Mouse (Mus musculus) myocyte (in vitro differentiated cells): ENCODE data around the gene Arhgap9. TPM values are rescaled to one million over a fixed set of nuclear protein-coding genes. Genes with fewer than 3 reads are reported as not detected.

Experiments
- H3K27me3 ChIP-seq: one replicate; pipeline ENCODE4 v1.6.1; 2011; ENCODE audit not compliant: control insufficient read depth, insufficient read depth, insufficient read length
- H3K36me3 ChIP-seq: one replicate; pipeline ENCODE4 v1.6.1; 2011; ENCODE audit not compliant: control insufficient read depth, insufficient read depth
- H3K4me2 ChIP-seq: one replicate; pipeline ENCODE4 v1.6.1; 2011; ENCODE audit warnings: low read depth, control low read depth
- H3K4me3 ChIP-seq: one replicate; pipeline ENCODE4 v1.5.1; 2011; ENCODE audit warnings: mild to moderate bottlenecking, control low read depth, moderate library complexity
- H3K79me2 ChIP-seq: one replicate; pipeline ENCODE4 v1.6.1; 2011; ENCODE audit not compliant: control insufficient read depth, insufficient read depth
- H3ac ChIP-seq: one replicate; pipeline ENCODE4 v1.6.1; 2011; ENCODE audit not compliant: control insufficient read depth, insufficient read length
- CEBPB ChIP-seq: IDR thresholded peaks from 2 replicates; pipeline ENCODE4 v1.6.1; 2011; ENCODE audit warnings: mild to moderate bottlenecking, moderate library complexity; ENCODE audit not compliant: poor library complexity, insufficient read depth, severe bottlenecking
- E2F4 ChIP-seq: IDR thresholded peaks from one replicate; pipeline ENCODE4 v1.6.1; 2011; ENCODE audit warnings: mild to moderate bottlenecking, control low read depth, moderate library complexity; ENCODE audit not compliant: insufficient read depth
- MAX ChIP-seq: IDR thresholded peaks from one replicate; pipeline ENCODE4 v1.6.1; 2011; ENCODE audit warnings: low read depth, mild to moderate bottlenecking, control low read depth
- MYOD1 ChIP-seq, 3 experiments: IDR thresholded peaks; one replicate each; pipeline ENCODE4 v1.6.1; 2011; ENCODE audit warnings: control low read depth in 2 of 3, low read depth in 2 of 3, mild to moderate bottlenecking in 2 of 3, moderate library complexity in 1 of 3; ENCODE audit not compliant: insufficient read length in 2 of 3, control insufficient read depth in 1 of 3
- MYOG ChIP-seq, 3 experiments: IDR thresholded peaks; one replicate each; pipeline ENCODE4 v1.6.1; 2011; ENCODE audit warnings: control low read depth in 2 of 3, low read depth in 2 of 3, mild to moderate bottlenecking in 2 of 3; ENCODE audit not compliant: insufficient read length in 2 of 3, control insufficient read depth in 1 of 3, insufficient read depth in 1 of 3
- POLR2A ChIP-seq: IDR thresholded peaks from one replicate; pipeline ENCODE4 v1.6.1; 2011; ENCODE audit warnings: low read depth, mild to moderate bottlenecking, control low read depth, moderate library complexity; ENCODE audit not compliant: insufficient read length
- POLR2AphosphoS2 ChIP-seq: IDR thresholded peaks from one replicate; pipeline ENCODE4 v1.6.1; 2011; ENCODE audit warnings: low read depth, control low read depth; ENCODE audit not compliant: insufficient read length
- REST ChIP-seq: IDR thresholded peaks from one replicate; pipeline ENCODE4 v1.6.1; 2011; ENCODE audit warnings: mild to moderate bottlenecking, control low read depth, moderate library complexity; ENCODE audit not compliant: insufficient read depth, insufficient read length
- SRF ChIP-seq: IDR thresholded peaks from one replicate; pipeline ENCODE4 v1.6.1; 2011; ENCODE audit warnings: low read depth; ENCODE audit not compliant: control insufficient read depth, insufficient read length
- TCF12 ChIP-seq: IDR thresholded peaks from one replicate; pipeline ENCODE4 v1.6.1; 2011; ENCODE audit warnings: mild to moderate bottlenecking, control low read depth; ENCODE audit not compliant: poor library complexity, insufficient read depth, severe bottlenecking
- TCF3 ChIP-seq: IDR thresholded peaks from one replicate; pipeline ENCODE4 v1.6.1; 2011; ENCODE audit warnings: low read depth, control low read depth; ENCODE audit not compliant: insufficient read length
- USF1 ChIP-seq: IDR thresholded peaks from one replicate; pipeline ENCODE4 v1.6.1; 2011; ENCODE audit warnings: low read depth, mild to moderate bottlenecking, control low read depth, moderate library complexity
- polyA plus RNA-seq: library from polyadenylated mRNA; unstranded; fragments of >200 nt; fragmentation: generic; extraction: Trizol; gene quantifications from one replicate; pipeline ENCODE4 v1.2.1, GENCODE M21; 2012; ENCODE audit warnings: missing spikeins

Arhgap9 gene
- polyA plus RNA-seq, 1 experiment = 0.77 TPM

- no peaks in the 10 kb centered on the region for H3K36me3 ChIP-seq
- no peak overlapping the region for H3K4me3 ChIP-seq
- H3K27me3 ChIP-seq = peaks cover 35% of the 10 kb centered on the region
- no peaks in the 10 kb centered on the region for H3K79me2 ChIP-seq
- TF ChIP-seq MAX = no peak
- no peak for TF ChIP-seq TCF3
- TF ChIP-seq POLR2AphosphoS2 = no peak
- no peak for TF ChIP-seq E2F4
- no peak for TF ChIP-seq MYOG (IDR thresholded peaks at IDR 0.05; ENCODE audit: control insufficient read depth in 1 of 3, insufficient read depth in 1 of 3, insufficient read length in 2 of 3, low read depth in 2 of 3)
- no peak for TF ChIP-seq TCF12
- no peak overlapping the region for H3K4me2 ChIP-seq
- no peak overlapping the region for H3ac ChIP-seq
Observed at GRCm38 (mm10) chr10:127326828-127327227, 5.1 kb downstream of the Arhgap9 start.

- Histone ChIP-seq H3K4me2 (no peak overlapping the region), H3K4me3 (no peak overlapping the region)
- TF ChIP-seq REST = no peak
- TF ChIP-seq E2F4 = no peak
- TF ChIP-seq POLR2AphosphoS2 = no peak
- TF ChIP-seq POLR2A = no peak
- TF ChIP-seq TCF3 = no peak
- no peak for TF ChIP-seq USF1
- no peak for TF ChIP-seq SRF
- TF ChIP-seq MAX = no peak
- TF ChIP-seq TCF12 = no peak
Observed at GRCm38 (mm10) chr10:127327461-127328145, 5.8 kb downstream of the Arhgap9 start.

GRCm38 (mm10) chr10:127330212-127330611 lies 8.4 kb downstream of the Arhgap9 start:
- Histone ChIP-seq H3K4me2 (no peak overlapping the region), H3K36me3 (no peaks in the 10 kb centered on the region), H3K4me3 (no peak overlapping the region), H3K79me2 (no peaks in the 10 kb centered on the region), H3K27me3 (peaks cover 23% of the 10 kb centered on the region), H3ac (no peak overlapping the region)
- no peak for TF ChIP-seq TCF12
- TF ChIP-seq CEBPB = no peak
- no peak for TF ChIP-seq MYOG (IDR thresholded peaks at IDR 0.05; ENCODE audit: control insufficient read depth in 1 of 3, insufficient read depth in 1 of 3, insufficient read length in 2 of 3, low read depth in 2 of 3)
- no peak for TF ChIP-seq TCF3
- no peak for TF ChIP-seq MYOD1 (IDR thresholded peaks at IDR 0.05; ENCODE audit: control insufficient read depth in 1 of 3, insufficient read length in 2 of 3, low read depth in 2 of 3)

More at GRCm38 (mm10) chr10:127327461-127328145, 5.8 kb downstream of the Arhgap9 start:
- no peak overlapping the region for H3ac ChIP-seq
- H3K27me3 ChIP-seq = peaks cover 28% of the 10 kb centered on the region
- no peaks in the 10 kb centered on the region for H3K79me2 ChIP-seq
- H3K36me3 ChIP-seq = no peaks in the 10 kb centered on the region

- TF ChIP-seq MYOG (IDR thresholded peaks at IDR 0.05; ENCODE audit: control insufficient read depth in 1 of 3, insufficient read depth in 1 of 3, insufficient read length in 2 of 3, low read depth in 2 of 3) (no peak), USF1 (no peak), E2F4 (no peak), TCF12 (no peak), TCF3 (no peak)
- H3K4me2 ChIP-seq = no peak overlapping the region
- peaks cover 8% of the 10 kb centered on the region for H3K27me3 ChIP-seq
- no peaks in the 10 kb centered on the region for H3K36me3 ChIP-seq
- H3K79me2 ChIP-seq = no peaks in the 10 kb centered on the region
- no peak overlapping the region for H3K4me3 ChIP-seq
- no peak overlapping the region for H3ac ChIP-seq
Observed at GRCm38 (mm10) chr10:127332211-127332874, 10.6 kb downstream of the Arhgap9 start.

- Histone ChIP-seq H3K36me3 (no peaks in the 10 kb centered on the region), H3K4me2 (no peak overlapping the region), H3ac (no peak overlapping the region), H3K27me3 (no peaks in the 10 kb centered on the region), H3K79me2 (no peaks in the 10 kb centered on the region), H3K4me3 (no peak overlapping the region)
- TF ChIP-seq POLR2A = no peak
- no peak for TF ChIP-seq MAX
- TF ChIP-seq MYOD1 (IDR thresholded peaks at IDR 0.05; ENCODE audit: control insufficient read depth in 1 of 3, insufficient read length in 2 of 3, low read depth in 2 of 3) = no peak
- TF ChIP-seq MYOG (IDR thresholded peaks at IDR 0.05; ENCODE audit: control insufficient read depth in 1 of 3, insufficient read depth in 1 of 3, insufficient read length in 2 of 3, low read depth in 2 of 3) = no peak
- TF ChIP-seq CEBPB = no peak
- no peak for TF ChIP-seq TCF3
- no peak for TF ChIP-seq USF1
- no peak for TF ChIP-seq POLR2AphosphoS2
- TF ChIP-seq TCF12 = no peak
- TF ChIP-seq E2F4 = no peak
- TF ChIP-seq SRF = no peak
- TF ChIP-seq REST = no peak
Observed at GRCm38 (mm10) chr10:127333152-127333551, 11.4 kb downstream of the Arhgap9 start.
